Mouse (Mus musculus) layer of hippocampus, postnatal 36 days (tissue): ENCODE measurements around the gene Gltp. TPM values are rescaled to one million over a fixed set of nuclear protein-coding genes. Genes with fewer than 3 reads are reported as not detected.
A peak's percentile ranks its signal among the peaks of the same experiment; 100 is the strongest.

Experiments
- DNase-seq, 2 experiments: peaks; one replicate each; pipeline ENCODE4 v3.0.0; 2022
- microRNA-seq, 2 experiments: library from miRNA; unstranded; fragments of <30 nt; microRNA quantifications; one replicate each; pipeline ENCODE4 v1.2.0; 2021
- total RNA-seq, 2 experiments: library from RNA; stranded (reverse); gene quantifications; 2 replicates each; pipeline ENCODE4 v1.2.3; 2021

The Gltp gene
- total RNA-seq, 2 experiments from 2014 or later: 27.9 to 33.4 TPM

- DNase-seq: no peak
These were observed 33.4 kb downstream of the Gltp start for GRCm38 (mm10) chr5:114657426-114657825.

- no peak for DNase-seq
These were observed 34.5 kb downstream of the Gltp start for GRCm38 (mm10) chr5:114656305-114656704.

DNA sequence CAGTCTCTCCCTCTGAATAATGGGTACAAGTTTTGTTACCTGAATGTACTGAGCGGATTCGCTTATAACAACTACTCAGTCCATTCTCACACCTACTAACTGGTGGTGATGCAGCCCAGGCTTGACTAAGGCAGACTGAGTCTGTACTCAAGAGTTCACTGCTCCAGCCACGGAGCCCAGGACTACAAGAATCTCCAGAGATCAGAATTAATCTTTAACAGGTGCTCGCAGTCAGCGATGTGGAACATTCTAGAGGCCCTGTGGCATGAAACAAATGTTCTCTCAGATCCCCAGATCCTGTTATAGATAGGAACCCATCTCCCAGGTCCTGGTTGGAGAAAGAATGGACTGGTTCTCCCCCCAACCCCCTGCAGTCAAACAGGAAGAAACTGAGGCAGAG lies 35.1 kb downstream of the Gltp start:
- DNase-seq: no peak

GRCm38 (mm10) chr5:114653656-114654437 lies 36.9 kb downstream of the Gltp start:
- no peak for DNase-seq

GRCm38 (mm10) chr5:114651449-114651848 lies 39.3 kb downstream of the Gltp start:
- no peak for DNase-seq

- DNase-seq: no peak
These were observed 39.8 kb downstream of the Gltp start for GRCm38 (mm10) chr5:114651002-114651401.

DNA sequence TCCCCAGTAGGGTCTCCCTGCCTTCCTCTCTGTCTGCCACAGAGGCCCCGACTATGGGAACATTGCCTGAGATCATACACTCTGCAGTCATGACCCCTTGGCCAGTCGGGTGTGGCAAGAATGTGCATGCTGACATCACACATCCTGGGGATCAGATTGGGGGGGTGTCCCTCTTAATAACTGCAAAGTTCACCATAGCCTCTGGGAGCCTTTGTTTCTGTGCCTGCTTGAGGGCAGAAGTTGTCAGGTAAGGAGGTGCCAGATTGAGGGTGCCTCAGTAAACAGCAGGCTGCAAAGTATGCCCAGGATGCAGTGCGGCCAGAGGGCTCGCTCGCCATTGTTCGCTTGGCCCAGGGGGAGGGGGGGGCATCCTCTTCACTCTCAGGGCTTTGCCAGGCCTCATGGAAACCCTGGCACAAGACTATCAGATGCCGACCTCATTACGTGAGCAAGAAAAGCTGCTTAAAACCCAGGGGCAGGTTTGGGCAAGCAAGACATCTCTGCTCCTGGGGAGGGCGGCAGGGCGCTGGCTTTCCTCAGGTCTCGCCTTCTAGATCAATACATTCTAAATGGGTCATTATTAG lies 42.0 kb downstream of the Gltp start:
- DNase-seq: no peak

DNA sequence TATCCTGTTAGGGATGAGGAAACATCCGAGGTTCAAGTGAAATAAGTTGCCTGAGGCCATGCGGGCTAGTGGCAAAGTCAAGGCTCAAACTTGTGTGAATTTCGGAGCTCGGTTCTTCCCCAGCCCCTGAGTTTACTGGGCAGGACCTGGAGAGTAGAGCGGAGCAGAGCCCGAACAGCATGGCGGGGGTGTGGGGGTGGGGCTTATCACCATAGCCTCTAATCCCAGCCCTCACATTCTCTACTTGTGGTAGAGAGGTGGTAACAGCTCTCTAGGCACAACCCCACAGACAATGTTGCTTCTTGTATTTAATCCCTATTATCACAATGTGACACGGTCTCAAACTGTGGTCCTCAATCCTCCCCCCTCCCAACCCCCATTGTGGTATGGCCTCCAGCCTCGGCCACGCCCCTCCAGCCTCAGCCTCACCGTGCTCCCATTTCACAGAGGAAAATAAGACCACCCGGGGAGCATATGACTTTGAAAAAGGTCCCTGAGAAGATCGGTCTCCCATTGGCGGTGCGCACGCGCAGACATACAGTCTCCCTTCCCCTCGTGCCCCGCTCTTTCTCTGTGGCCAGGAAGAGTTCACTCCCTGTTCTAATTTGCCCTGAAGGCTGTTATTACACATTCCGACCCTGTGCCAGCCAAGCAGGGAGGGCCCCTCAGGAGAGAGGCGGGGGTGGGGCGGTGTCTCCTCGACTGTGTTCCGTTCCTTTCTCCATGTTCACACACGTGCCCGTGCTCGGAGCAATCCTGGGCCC lies 43.4 kb downstream of the Gltp start:
- no peak for DNase-seq

- DNase-seq: no peak
These were observed 44.9 kb downstream of the Gltp start for GRCm38 (mm10) chr5:114645916-114646315.

DNA sequence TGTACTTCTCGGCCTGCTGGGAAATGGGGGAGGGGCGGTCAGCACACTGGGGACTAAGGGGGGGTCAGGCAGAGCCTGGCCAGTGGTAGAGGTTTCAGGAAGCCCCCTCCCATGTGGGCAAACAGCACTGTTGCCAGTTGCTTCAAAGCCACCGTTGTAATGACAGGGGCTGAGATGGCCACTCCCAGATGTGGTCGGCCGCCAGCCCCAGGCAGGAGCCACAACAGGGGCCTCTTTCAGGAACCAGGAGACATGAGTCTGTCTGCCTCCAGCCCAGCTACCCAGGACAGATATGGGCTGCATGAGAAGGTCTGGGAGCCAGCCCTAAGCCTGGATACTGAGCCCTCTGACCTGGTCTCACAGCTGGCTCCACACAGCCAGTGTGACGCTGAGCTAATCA lies 45.9 kb downstream of the Gltp start:
- DNase-seq: no peak

DNA sequence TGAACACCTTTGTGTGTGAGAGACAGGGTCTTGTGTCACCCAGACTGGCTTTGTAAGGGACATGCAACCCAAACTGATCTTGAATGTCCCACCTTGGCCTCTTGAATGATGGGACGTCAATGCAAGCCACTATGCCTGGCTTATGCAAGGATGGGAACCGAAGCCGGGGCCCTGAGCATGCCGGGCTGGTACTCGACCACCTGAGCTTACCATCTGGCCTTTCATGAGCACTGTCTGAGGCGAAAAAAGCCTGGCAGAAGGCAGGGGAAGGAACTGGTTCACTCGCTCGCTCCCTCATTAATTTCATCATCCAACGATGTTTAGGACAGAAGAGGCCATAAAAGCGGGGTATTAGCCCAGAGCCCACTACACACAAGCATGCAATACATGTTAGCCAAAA lies 50.0 kb downstream of the Gltp start:
- no peak for DNase-seq

- DNase-seq: no peak
These were observed 51.2 kb downstream of the Gltp start for GRCm38 (mm10) chr5:114639645-114639957.

- DNase-seq: peak; percentile 75 to 81
These were observed 51.8 kb downstream of the Gltp start for GRCm38 (mm10) chr5:114638769-114639644.

DNA sequence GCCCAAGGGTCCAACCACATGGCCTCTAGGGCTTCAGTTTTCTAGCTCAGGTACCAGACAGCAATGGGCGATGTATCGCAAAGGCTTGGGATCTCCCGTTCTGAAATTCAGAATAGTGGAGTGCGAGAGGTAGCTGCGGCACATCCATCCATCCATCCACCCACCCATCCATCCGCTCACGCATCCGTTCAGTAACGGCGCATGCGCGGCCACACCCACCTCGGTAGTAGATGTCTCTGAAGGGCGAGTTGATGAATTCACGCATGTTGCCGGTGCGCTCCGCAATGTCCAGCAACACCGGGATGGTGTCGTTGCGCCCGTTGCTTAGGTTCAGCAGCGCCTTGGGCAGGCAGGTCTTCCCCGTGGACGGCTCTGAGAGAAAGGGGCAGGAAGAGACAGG lies 54.7 kb downstream of the Gltp start:
- no peak for DNase-seq

GRCm38 (mm10) chr5:114631336-114631735 lies 59.4 kb downstream of the Gltp start:
- no peak for DNase-seq

DNA sequence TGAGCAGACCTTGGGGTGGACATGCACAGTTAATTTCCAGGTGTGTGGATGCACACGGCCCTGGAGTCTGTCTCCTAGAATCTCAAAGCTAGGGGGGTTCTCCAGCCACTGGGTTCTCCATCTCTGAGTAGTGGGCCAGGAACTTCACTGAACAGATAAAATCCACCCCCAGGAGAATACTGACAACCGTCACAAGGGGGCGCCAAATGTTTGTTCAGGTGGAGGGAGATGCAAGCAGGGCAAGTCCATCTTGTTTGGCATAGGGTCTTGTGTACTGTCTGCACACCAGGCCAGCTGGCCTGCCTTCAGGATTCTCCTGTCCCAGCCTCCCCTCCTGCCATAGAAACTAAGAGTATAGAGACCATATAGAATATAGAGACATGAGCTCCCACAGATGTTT lies 65.2 kb downstream of the Gltp start:
- DNase-seq: peak in 1 of 2 experiments; percentile 45

DNA sequence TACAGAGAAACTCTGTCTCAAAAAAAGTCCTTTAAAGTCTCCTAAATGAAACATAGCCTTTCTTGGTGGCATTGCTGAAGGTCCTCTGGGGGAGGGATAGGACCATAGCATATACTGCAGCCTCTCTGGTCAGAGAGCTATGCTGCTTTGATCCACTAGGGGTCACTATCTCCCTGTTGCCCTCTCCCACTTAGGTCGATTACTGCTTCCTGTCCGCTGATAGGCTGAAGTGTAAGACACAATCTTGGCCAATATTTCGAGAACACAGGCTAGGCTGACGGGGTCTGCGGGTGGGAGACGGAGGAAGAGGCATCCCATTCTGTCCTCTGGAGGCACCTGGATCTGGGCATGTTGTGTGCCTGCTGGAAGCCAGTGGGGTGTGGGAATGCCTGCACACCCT lies 70.5 kb downstream of the Gltp start:
- no peak for DNase-seq

Small RNA genes lying within 50 kb of the gene (microRNA-seq; reads per million reads assigned to microRNA genes)
- gene Mir7028: 0.42 to 1.8 reads per million in 2 experiments

Other genes with a start within 250 kb of the Gltp start
- 10 to 100 TPM; 18.3 to 19.0 TPM for gene Mmab, start 246.9 kb downstream of the Gltp start, total RNA-seq
- 10 to 100 TPM; 25.0 to 27.1 TPM for gene Mvk, start 246.7 kb downstream of the Gltp start, total RNA-seq
- gene Fam222a, start 123.0 kb downstream of the Gltp start, total RNA-seq: 1 to 10 TPM; 4.6 to 5.8 TPM
- 1 to 10 TPM; 1.2 to 2.0 TPM for gene Trpv4, start 32.6 kb downstream of the Gltp start, total RNA-seq
- 10 to 100 TPM; 12.0 to 13.8 TPM for gene Tchp, start 16.8 kb upstream of the Gltp start, total RNA-seq
- 10 to 100 TPM; 37.2 to 47.9 TPM for gene Ankrd13a, start 83.7 kb upstream of the Gltp start, total RNA-seq
- 10 to 100 TPM; 42.4 to 45.4 TPM for gene Git2, start 84.5 kb upstream of the Gltp start, total RNA-seq
- gene 1500011B03Rik, start 132.5 kb upstream of the Gltp start, total RNA-seq: 100 to 1,000 TPM; 156 to 157 TPM
- not detected for gene 4930519G04Rik, start 162.7 kb upstream of the Gltp start, total RNA-seq
- under 1 TPM; 0.72 to 0.76 TPM for gene Gm9936, start 167.7 kb upstream of the Gltp start, total RNA-seq
- gene Oasl2, start 206.0 kb upstream of the Gltp start, total RNA-seq: 1 to 10 TPM; 1.4 to 2.4 TPM
- not detected for gene Oasl1, start 232.3 kb upstream of the Gltp start, total RNA-seq